8 mouse cellular contexts compared by ENCODE assay signal in genomic region chr2:119593765-119594112, GRCm38 (mm10). TPM values are rescaled to one million over a fixed set of nuclear protein-coding genes. Genes with fewer than 3 reads are reported as not detected.
DNase-seq lines count a peak whose midpoint lies in the region; ATAC-seq lines count a peak whose summit lies in the region.

No protein-coding gene starts in this region.

- peak overlapping the region; percentile 55 for H3K4me2 ChIP-seq in embryonic facial prominence, embryonic 14.5 days (ENCODE audit: low read depth, low read length)
- H3K4me2 ChIP-seq in kidney, embryonic 16.5 days (replicated peaks; ENCODE audit: low read depth, low read length) = peak overlapping the region; percentile 47

- H3K9me3 ChIP-seq in embryonic facial prominence, embryonic 14.5 days (ENCODE audit: control insufficient read depth, low read length) = no peaks in the 10 kb centered on the region
- no peaks in the 10 kb centered on the region for H3K9me3 ChIP-seq in kidney, embryonic 16.5 days (ENCODE audit: low read length)

- DNase-seq in kidney, adult 18-20 months = peak; percentile 16
- no peak for DNase-seq in kidney, postnatal 14 days
- DNase-seq in embryonic facial prominence, embryonic 14.5 days (ENCODE audit: low spot score) = peak; percentile 16
- DNase-seq in neural tube, embryonic 10.5 days (ENCODE audit: extremely low spot score, low spot score) = peak; percentile 22
- DNase-seq in frontal cortex, postnatal 14 days (ENCODE audit: low spot score in 2 of 2) = no peak
- DNase-seq in retina, embryonic 14.5 days (ENCODE audit: low spot score) = no peak

- WGBS in embryonic facial prominence, embryonic 14.5 days = 10% methylated on average over 7 of the region's 7 CpGs
- 6% methylated on average over 7 of the region's 7 CpGs for WGBS in kidney, embryonic 16.5 days

- no peaks in the 10 kb centered on the region for H3K27me3 ChIP-seq in embryonic facial prominence, embryonic 14.5 days (replicated peaks; ENCODE audit: control insufficient read depth, insufficient read depth, low read length)
- H3K27me3 ChIP-seq in kidney, embryonic 16.5 days (ENCODE audit: insufficient read depth, low read length) = no peaks in the 10 kb centered on the region

- peak overlapping the region; percentile 53 for H3K9ac ChIP-seq in embryonic facial prominence, embryonic 14.5 days (ENCODE audit: low read depth, low read length)
- peak overlapping the region; percentile 43 for H3K9ac ChIP-seq in kidney, embryonic 16.5 days (replicated peaks; ENCODE audit: low read length)

- peak overlapping the region; percentile 91 for H3K4me3 ChIP-seq in embryonic facial prominence, embryonic 14.5 days (ENCODE audit: low read depth, low read length)
- H3K4me3 ChIP-seq in kidney, embryonic 16.5 days (ENCODE audit: low read length) = peak overlapping the region; percentile 75

- ATAC-seq in embryonic facial prominence, embryonic 14.5 days (ENCODE audit: low read depth) = peak; percentile 5
- peak; percentile 28; the same call in 1 of the 2 replicates for ATAC-seq in kidney, embryonic 16.5 days (ENCODE audit: low FRiP score, low TSS enrichment)
- no peak for ATAC-seq in megakaryocyte-erythroid progenitor cell, adult 5-6 weeks (replicated peaks; ENCODE audit: low FRiP score, low TSS enrichment, poor library complexity, severe bottlenecking)

- H3K27ac ChIP-seq in embryonic facial prominence, embryonic 14.5 days (replicated peaks; ENCODE audit: low read depth, low read length) = peak overlapping the region; percentile 86
- H3K27ac ChIP-seq in kidney, embryonic 16.5 days (ENCODE audit: low read length) = peak overlapping the region; percentile 81

- peaks cover 32% of the 10 kb centered on the region for H3K36me3 ChIP-seq in embryonic facial prominence, embryonic 14.5 days (ENCODE audit: control insufficient read depth, insufficient read depth, low read length)
- H3K36me3 ChIP-seq in kidney, embryonic 16.5 days (ENCODE audit: insufficient read depth, low read length) = peaks cover 14% of the 10 kb centered on the region

- peaks cover 15% of the 10 kb centered on the region for H3K4me1 ChIP-seq in embryonic facial prominence, embryonic 14.5 days (ENCODE audit: control insufficient read depth, insufficient read depth, low read length)
- peaks cover 18% of the 10 kb centered on the region for H3K4me1 ChIP-seq in kidney, embryonic 16.5 days (ENCODE audit: insufficient read depth, low read length)

RNA-seq across cellular contexts. Expression of gene Nusap1, which starts 24.4 kb away (rescaled TPM):
- 47.5 and 56.6 TPM in 2 replicates for polyA plus RNA-seq in embryonic facial prominence, embryonic 14.5 days (2014; fragmentation: Nextera tagmentation; extraction: Ambion mirVana)
- polyA plus RNA-seq in kidney, embryonic 16.5 days (2015; fragmentation: Nextera tagmentation; extraction: Ambion mirVana) = 73.2 and 78.0 TPM in 2 replicates
- total RNA-seq in megakaryocyte-erythroid progenitor cell, adult 5-6 weeks (2014; fragmentation: Nextera tagmentation) = 31.2 and 40.4 TPM in 2 replicates
- 64.8 and 66.4 TPM in 2 replicates for total RNA-seq in megakaryocyte-erythroid progenitor cell, adult 5-6 weeks (2017)

RNA-seq across cellular contexts. Expression of gene Oip5, which starts 24.5 kb away (rescaled TPM):
- 15.3 and 17.9 TPM in 2 replicates for polyA plus RNA-seq in embryonic facial prominence, embryonic 14.5 days (2014; fragmentation: Nextera tagmentation; extraction: Ambion mirVana)
- polyA plus RNA-seq in kidney, embryonic 16.5 days (2015; fragmentation: Nextera tagmentation; extraction: Ambion mirVana) = 28.9 and 31.2 TPM in 2 replicates
- total RNA-seq in megakaryocyte-erythroid progenitor cell, adult 5-6 weeks (2014; fragmentation: Nextera tagmentation) = 26.0 TPM in 2 replicates
- 21.8 and 41.9 TPM in 2 replicates for total RNA-seq in megakaryocyte-erythroid progenitor cell, adult 5-6 weeks (2017)

RNA-seq across cellular contexts. Expression of gene Chp1, which starts 46.2 kb away (rescaled TPM):
- 68.5 and 69.6 TPM in 2 replicates for polyA plus RNA-seq in embryonic facial prominence, embryonic 14.5 days (2014; fragmentation: Nextera tagmentation; extraction: Ambion mirVana)
- 66.1 and 68.6 TPM in 2 replicates for polyA plus RNA-seq in kidney, embryonic 16.5 days (2015; fragmentation: Nextera tagmentation; extraction: Ambion mirVana)
- 36.7 and 54.6 TPM in 2 replicates for total RNA-seq in megakaryocyte-erythroid progenitor cell, adult 5-6 weeks (2014; fragmentation: Nextera tagmentation)
- total RNA-seq in megakaryocyte-erythroid progenitor cell, adult 5-6 weeks (2017) = 48.5 and 63.0 TPM in 2 replicates

RNA-seq across cellular contexts. Expression of gene Exd1, which starts 46.3 kb away (rescaled TPM):
- 0.22 and 0.29 TPM in 2 replicates for polyA plus RNA-seq in embryonic facial prominence, embryonic 14.5 days (2014; fragmentation: Nextera tagmentation; extraction: Ambion mirVana)
- polyA plus RNA-seq in kidney, embryonic 16.5 days (2015; fragmentation: Nextera tagmentation; extraction: Ambion mirVana) = 0.41 and 0.84 TPM in 2 replicates
- total RNA-seq in megakaryocyte-erythroid progenitor cell, adult 5-6 weeks (2014; fragmentation: Nextera tagmentation) = 0.37 TPM in 1 of 2 replicates, not detected in the other
- total RNA-seq in megakaryocyte-erythroid progenitor cell, adult 5-6 weeks (2017) = not detected in 2 replicates

Comparison
In these comparisons a context has a peak if more than half of its experiments do, and no peak if none do; other contexts are left out.
1. DNase-seq: peak in kidney, adult 18-20 months (single experiment), embryonic facial prominence, embryonic 14.5 days (single experiment) and neural tube, embryonic 10.5 days (single experiment); none in kidney, postnatal 14 days (single experiment), frontal cortex, postnatal 14 days (0 of 2) and retina, embryonic 14.5 days (single experiment).